Mouse (Mus musculus) heart, embryonic 14.5 days (tissue): Measurements from ENCODE around the gene Picalm. TPM values are rescaled to one million over a fixed set of nuclear protein-coding genes. Genes with fewer than 3 reads are reported as not detected.

Source experiments
- ATAC-seq: fragments of 200-750 bp; cut with Nextera tagmentation; 2 replicates; pipeline ENCODE4 v1.8.0; 2017; ENCODE audit warnings: low read depth, moderate TSS enrichment; ENCODE audit not compliant: insufficient number of reproducible peaks, insufficient read depth, low FRiP score
- H3K27ac ChIP-seq, 2 experiments: fragments of 200-500 bp in 1 of 2; fragments of 300-500 bp in 1 of 2; sonication (generic) in 1 of 2; replicated peaks in 1 of 2; 2 replicates each; pipeline ENCODE4 v1.5.1; 2012 to 2014; ENCODE audit warnings: low read depth in 2 of 2, low read length in 2 of 2, control low read depth in 1 of 2, mild to moderate bottlenecking in 1 of 2, mixed read lengths in 1 of 2; ENCODE audit not compliant: control insufficient read depth in 1 of 2, insufficient read depth in 1 of 2
- H3K27me3 ChIP-seq: fragments of 300-500 bp; sonication (generic); 2 replicates; pipeline ENCODE4 v1.6.1; 2014; ENCODE audit warnings: mild to moderate bottlenecking, low read length, control low read depth; ENCODE audit not compliant: control insufficient read depth, insufficient read depth
- H3K36me3 ChIP-seq: fragments of 300-500 bp; sonication (generic); 2 replicates; pipeline ENCODE4 v1.6.1; 2014; ENCODE audit warnings: mild to moderate bottlenecking, control low read depth, low read length, mixed read lengths; ENCODE audit not compliant: control insufficient read depth, insufficient read depth
- H3K4me1 ChIP-seq, 2 experiments: fragments of 200-500 bp in 1 of 2; fragments of 300-500 bp in 1 of 2; sonication (generic) in 1 of 2; 2 replicates each; pipeline ENCODE4 v1.6.1; 2012 to 2014; ENCODE audit warnings: low read length in 2 of 2, control low read depth in 1 of 2, mixed read lengths in 1 of 2; ENCODE audit not compliant: control insufficient read depth in 2 of 2, insufficient read depth in 2 of 2
- H3K4me2 ChIP-seq: fragments of 300-500 bp; sonication (generic); 2 replicates; pipeline ENCODE4 v1.6.1; 2014; ENCODE audit warnings: mild to moderate bottlenecking, low read length
- H3K4me3 ChIP-seq, 2 experiments: fragments of 200-500 bp in 1 of 2; fragments of 300-500 bp in 1 of 2; sonication (generic) in 1 of 2; 2 replicates each; pipeline ENCODE4 v1.5.1; 2012 to 2014; ENCODE audit warnings: low read length in 2 of 2, mild to moderate bottlenecking in 2 of 2, control low read depth in 1 of 2, low read depth in 1 of 2, moderate library complexity in 1 of 2; ENCODE audit not compliant: control insufficient read depth in 1 of 2, insufficient read depth in 1 of 2
- H3K9ac ChIP-seq: fragments of 300-500 bp; sonication (generic); 2 replicates; pipeline ENCODE4 v1.6.1; 2014; ENCODE audit warnings: mild to moderate bottlenecking, low read length
- H3K9me3 ChIP-seq: fragments of 300-500 bp; sonication (generic); 2 replicates; pipeline ENCODE4 v1.6.1; 2016; ENCODE audit warnings: low read length, control low read depth; ENCODE audit not compliant: control insufficient read depth
- WGBS: fragments of 180-500 bp; shearing (Covaris S2); extraction: QIAGEN DNeasy Blood & Tissue Kit; methylation state at CpG from one replicate; pipeline ENCODE4 v1.1.7; 2014; 5-methylcytosine and 5-hydroxymethylcytosine counted together
- polyA plus RNA-seq: library from polyadenylated mRNA; unstranded; fragments of >200 nt; fragmentation: Nextera tagmentation; extraction: Ambion mirVana; gene quantifications from 2 replicates; pipeline ENCODE4 v1.2.1, GENCODE M21; 2014

The Picalm gene
- polyA plus RNA-seq, 1 experiment from 2014 or later, result 44.4 TPM

GRCm38 (mm10) chr7:90131831-90132241 is 1.8 kb downstream of the Picalm start:
- peak overlapping the region; percentile 68 to 79 for H3K4me3 ChIP-seq
- H3K9me3 ChIP-seq, result no peaks in the 10 kb centered on the region
- ATAC-seq, result no peak
- H3K4me1 ChIP-seq, result peaks cover 0 to 28% of the 10 kb centered on the region in 2 experiments; a peak in 3 of 4 replicates
- H3K9ac ChIP-seq, result peak overlapping the region; percentile 92
- H3K27me3 ChIP-seq, result no peaks in the 10 kb centered on the region
- H3K27ac ChIP-seq, result peak overlapping the region; percentile 68 to 100
- peak overlapping the region; percentile 73 for H3K4me2 ChIP-seq
- no peaks in the 10 kb centered on the region for H3K36me3 ChIP-seq
- WGBS, result 1% methylated on average over 7 of the region's 7 CpGs

DNA sequence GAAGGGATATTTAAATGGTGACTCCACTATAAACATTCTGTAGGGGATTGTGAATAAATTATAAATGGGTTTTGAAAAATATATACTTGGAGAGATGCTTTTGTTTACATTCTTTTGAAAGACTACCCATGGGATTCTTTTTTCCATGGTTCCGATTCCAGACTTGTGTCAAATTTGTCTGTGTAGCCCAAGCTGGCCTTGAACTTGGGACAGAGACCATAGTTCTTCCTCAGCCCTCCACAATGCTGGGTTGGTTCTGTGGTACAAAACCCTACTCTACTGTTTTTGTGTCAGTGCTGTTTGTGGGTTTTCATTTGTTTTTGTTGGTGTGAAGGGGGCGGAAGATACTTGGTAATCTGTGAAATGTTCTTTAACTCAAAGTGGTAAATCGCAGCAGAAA is 2.3 kb downstream of the Picalm start:
- H3K36me3 ChIP-seq, result no peaks in the 10 kb centered on the region
- WGBS, result 35% methylated on average over 3 of the region's 3 CpGs
- no peaks in the 10 kb centered on the region for H3K27me3 ChIP-seq
- peaks cover 0 to 28% of the 10 kb centered on the region in 2 experiments; a peak in 3 of 4 replicates for H3K4me1 ChIP-seq
- peak overlapping the region; percentile 68 to 100 for H3K27ac ChIP-seq
- H3K4me3 ChIP-seq, result peak overlapping the region; percentile 68 to 79
- no peak for ATAC-seq
- peak overlapping the region; percentile 92 for H3K9ac ChIP-seq
- H3K9me3 ChIP-seq, result no peaks in the 10 kb centered on the region
- peak overlapping the region; percentile 73 for H3K4me2 ChIP-seq

- Histone ChIP-seq H3K36me3 (no peaks in the 10 kb centered on the region), H3K9me3 (no peaks in the 10 kb centered on the region), H3K27me3 (no peaks in the 10 kb centered on the region), H3K4me3 (no peak overlapping the region), H3K27ac (no peak overlapping the region), H3K9ac (no peak overlapping the region), H3K4me1 (peaks cover 0 to 53% of the 10 kb centered on the region in 2 experiments; a peak in 2 of 4 replicates), H3K4me2 (no peak overlapping the region)
- 83% methylated on average over 3 of the region's 3 CpGs for WGBS
- ATAC-seq, result no peak
Measured at GRCm38 (mm10) chr7:90136736-90137135, 6.7 kb downstream of the Picalm start.

DNA sequence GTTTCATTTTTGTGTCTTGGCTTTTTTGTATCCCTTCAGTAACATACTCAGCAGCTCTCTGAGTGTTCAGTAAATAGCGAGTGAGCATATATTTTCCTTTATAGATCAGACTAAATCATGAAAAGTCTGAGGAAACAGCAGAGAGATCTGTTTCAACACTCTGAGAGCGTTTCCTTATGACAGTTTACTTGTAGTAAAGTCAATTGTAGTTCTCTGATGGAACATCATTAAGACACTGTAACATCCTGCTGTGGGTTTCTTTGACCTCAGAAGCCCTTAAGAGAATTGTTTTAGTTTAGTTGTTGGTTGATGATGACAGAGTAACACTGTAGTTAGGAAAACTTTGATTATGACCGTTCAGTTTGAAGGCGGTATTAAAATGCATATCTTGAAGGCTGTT is 8.3 kb downstream of the Picalm start:
- ATAC-seq, result no peak
- Histone ChIP-seq H3K36me3 (no peaks in the 10 kb centered on the region), H3K9me3 (no peaks in the 10 kb centered on the region), H3K27ac (no peak overlapping the region), H3K4me3 (no peak overlapping the region), H3K27me3 (no peaks in the 10 kb centered on the region), H3K9ac (no peak overlapping the region; the same call in 1 of the 2 replicates), H3K4me1 (peaks cover 0 to 55% of the 10 kb centered on the region in 2 experiments; a peak in 3 of 4 replicates), H3K4me2 (no peak overlapping the region)
- WGBS, result 55% methylated on average over 4 of the region's 4 CpGs

GRCm38 (mm10) chr7:90140290-90140689 is 10.3 kb downstream of the Picalm start:
- H3K9ac ChIP-seq, result no peak overlapping the region
- no peak overlapping the region for H3K27ac ChIP-seq
- WGBS, result 81% methylated on average over 3 of the region's 3 CpGs
- no peaks in the 10 kb centered on the region for H3K27me3 ChIP-seq
- H3K4me3 ChIP-seq, result no peak overlapping the region
- peaks cover 0 to 63% of the 10 kb centered on the region in 2 experiments; a peak in 3 of 4 replicates for H3K4me1 ChIP-seq
- ATAC-seq, result no peak
- no peaks in the 10 kb centered on the region for H3K9me3 ChIP-seq
- H3K36me3 ChIP-seq, result no peaks in the 10 kb centered on the region
- no peak overlapping the region for H3K4me2 ChIP-seq

GRCm38 (mm10) chr7:90144275-90144674 is 14.3 kb downstream of the Picalm start:
- H3K36me3 ChIP-seq, result no peaks in the 10 kb centered on the region
- H3K4me3 ChIP-seq, result no peak overlapping the region
- no peak overlapping the region for H3K27ac ChIP-seq
- H3K4me2 ChIP-seq, result no peak overlapping the region
- H3K27me3 ChIP-seq, result no peaks in the 10 kb centered on the region
- no peak overlapping the region for H3K9ac ChIP-seq
- no peak for ATAC-seq
- H3K4me1 ChIP-seq, result peaks cover 5 to 76% of the 10 kb centered on the region in 2 experiments
- H3K9me3 ChIP-seq, result no peaks in the 10 kb centered on the region
- 90% methylated on average over 2 of the region's 2 CpGs for WGBS

GRCm38 (mm10) chr7:90144971-90145370 is 15.0 kb downstream of the Picalm start:
- Histone ChIP-seq H3K27me3 (no peaks in the 10 kb centered on the region), H3K4me2 (peak overlapping the region; percentile 13; the same call in 1 of the 2 replicates), H3K9ac (no peak overlapping the region; the same call in 1 of the 2 replicates), H3K36me3 (no peaks in the 10 kb centered on the region), H3K4me1 (peaks cover 5 to 71% of the 10 kb centered on the region in 2 experiments), H3K9me3 (no peaks in the 10 kb centered on the region), H3K27ac (peak overlapping the region in 1 of 2 experiments; percentile 95; a peak in 1 of 4 replicates), H3K4me3 (no peak overlapping the region)
- no peak for ATAC-seq
- 42% methylated on average over 2 of the region's 2 CpGs for WGBS

- ATAC-seq, result no peak
- Histone ChIP-seq H3K9me3 (no peaks in the 10 kb centered on the region), H3K9ac (peak overlapping the region; percentile 60), H3K27me3 (no peaks in the 10 kb centered on the region), H3K4me2 (peak overlapping the region; percentile 61), H3K4me1 (peaks cover 5 to 69% of the 10 kb centered on the region in 2 experiments), H3K27ac (peak overlapping the region in 1 of 2 experiments; percentile 95; a peak in 2 of 4 replicates), H3K36me3 (no peaks in the 10 kb centered on the region), H3K4me3 (no peak overlapping the region)
Measured at GRCm38 (mm10) chr7:90145376-90145775, 15.4 kb downstream of the Picalm start.
